Mouse (Mus musculus) gastrocnemius, postnatal 10 days (tissue): ENCODE measurements at regions not wholly inside any gene's neighbourhood (a gene's known extent, or its start where the extent isn't known, plus 50 kb on each side); places are given as distances from the start of the nearest gene placed in this dataset.

Experiments
- DNase-seq: peaks from one replicate; pipeline ENCODE4 v3.0.0; 2021; ENCODE audit warnings: mixed read lengths

DNA sequence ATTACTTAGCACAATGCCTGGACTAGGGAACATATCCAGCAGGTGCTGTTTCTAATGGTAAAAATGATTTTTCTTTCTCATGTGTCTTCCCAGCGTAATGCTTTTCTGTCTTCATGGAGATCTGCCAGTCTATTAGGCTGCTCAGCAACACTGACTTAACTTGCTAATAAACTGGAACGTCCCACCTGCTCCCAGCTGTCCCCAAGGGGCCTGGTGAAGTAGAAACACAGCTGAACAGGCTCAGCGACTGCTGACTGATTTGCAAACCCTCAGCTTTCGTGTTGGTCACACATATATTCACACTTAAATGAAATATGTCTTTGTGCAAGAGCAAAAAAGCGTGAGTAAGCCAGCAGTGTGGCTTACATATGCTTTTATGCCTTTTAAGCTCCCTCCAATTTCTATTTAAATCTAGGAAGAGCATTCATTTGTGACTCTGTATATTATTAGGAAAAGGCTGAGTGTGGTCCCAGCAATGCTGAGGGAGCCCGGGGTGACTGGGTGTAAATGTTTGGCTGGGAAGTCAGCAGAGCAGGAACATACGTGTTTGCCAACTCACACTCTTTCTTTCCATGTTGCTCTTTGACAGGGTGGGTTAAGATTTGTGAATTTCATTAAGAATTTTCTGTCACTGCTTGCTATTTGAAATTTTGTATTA, 146.7 kb upstream of the Rgmb start:
- peak; percentile 25 for DNase-seq

DNA sequence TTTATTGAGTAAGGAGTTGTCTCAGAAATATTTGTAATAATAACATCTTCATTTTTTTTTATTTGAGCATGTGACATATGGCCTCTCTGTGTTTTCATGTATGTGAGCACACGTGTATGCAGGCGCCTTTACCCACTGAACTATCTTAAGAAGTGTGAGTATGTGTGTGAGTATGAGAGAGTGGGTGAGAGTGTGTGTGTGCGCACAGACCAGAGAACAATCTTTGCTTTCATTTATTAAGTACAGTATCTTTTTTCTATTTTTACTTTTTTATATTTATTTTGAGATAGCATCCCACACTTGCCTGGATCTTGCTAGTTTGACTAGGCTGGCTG, 140.5 kb upstream of the Rgmb start:
- no peak for DNase-seq

DNA sequence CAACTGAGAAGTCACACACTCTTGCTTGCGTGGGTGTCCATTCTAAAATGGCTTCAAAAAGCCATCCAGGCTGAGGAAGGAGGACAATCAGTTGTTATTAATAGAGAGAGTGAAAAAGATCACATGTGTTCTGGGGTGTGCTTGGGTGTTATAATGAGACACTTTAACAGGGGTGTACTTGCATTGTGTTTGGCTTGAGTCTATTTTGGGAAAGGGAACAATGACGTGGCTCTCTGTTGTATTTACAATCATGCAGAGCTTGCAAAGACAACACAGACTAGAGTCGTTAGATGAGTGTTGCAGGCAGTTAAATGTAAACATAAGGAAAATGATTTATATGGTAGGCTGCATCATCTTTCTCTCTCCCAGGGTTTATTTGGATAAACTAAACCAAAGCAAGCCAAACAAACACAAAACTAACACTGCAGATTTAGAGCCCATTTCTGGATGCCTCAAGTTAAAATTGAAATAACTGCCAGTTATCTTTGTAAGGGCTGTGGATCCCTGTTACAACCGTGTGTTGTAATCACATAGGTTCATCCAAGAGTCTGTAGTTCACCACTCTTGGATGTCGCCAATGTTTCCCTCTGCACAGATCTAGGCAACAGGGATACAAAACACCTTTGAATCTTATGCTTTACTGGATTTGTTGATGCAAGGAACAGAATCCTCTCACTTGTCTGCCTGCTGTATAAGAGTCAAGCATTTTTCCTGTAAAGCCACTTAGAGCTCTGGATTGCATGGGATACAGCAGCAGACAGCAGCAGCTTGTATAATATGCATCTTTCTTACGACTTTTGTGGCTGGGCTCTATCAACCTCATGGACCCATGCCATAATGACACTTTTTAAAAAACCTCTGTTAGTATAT, 139.9 kb upstream of the Rgmb start:
- no peak for DNase-seq

DNA sequence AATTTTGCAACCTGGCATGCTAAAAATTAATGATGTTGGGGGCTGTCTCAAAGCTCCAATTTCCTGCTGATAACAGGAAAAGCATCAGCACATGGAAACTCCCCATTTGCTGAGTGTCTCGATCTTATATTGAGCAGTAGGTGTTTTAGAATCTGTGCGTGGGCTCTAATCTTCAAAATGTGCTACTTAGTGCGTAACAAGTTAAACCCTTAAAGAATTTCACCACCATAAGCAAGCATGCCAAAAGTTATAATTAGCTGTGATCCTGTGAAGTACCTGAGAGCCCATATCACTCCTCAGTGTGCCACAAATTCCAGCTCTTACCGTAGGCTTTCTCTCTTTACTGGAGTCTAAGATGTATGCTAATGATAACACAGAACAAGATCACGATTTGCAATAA, 137.5 kb upstream of the Rgmb start:
- no peak for DNase-seq

DNA sequence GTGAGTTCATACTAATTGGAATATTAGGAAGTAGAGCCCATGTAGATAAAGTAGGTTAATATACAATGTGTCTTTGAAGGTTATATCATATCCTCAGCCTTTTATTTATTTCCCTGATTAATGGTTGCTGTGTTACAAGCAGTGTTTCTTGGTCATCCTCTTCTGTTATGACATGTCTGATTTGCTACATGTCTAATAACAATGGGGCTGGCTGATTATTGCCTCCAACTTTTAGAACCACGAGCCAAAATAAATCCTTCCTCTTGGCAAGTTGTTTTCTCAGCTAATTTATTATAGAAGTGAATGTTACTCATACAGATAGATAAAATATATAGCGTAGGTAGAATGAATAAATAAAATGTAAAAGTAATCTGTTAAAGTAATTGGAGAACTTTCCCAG, 124.8 kb upstream of the Rgmb start:
- no peak for DNase-seq

DNA sequence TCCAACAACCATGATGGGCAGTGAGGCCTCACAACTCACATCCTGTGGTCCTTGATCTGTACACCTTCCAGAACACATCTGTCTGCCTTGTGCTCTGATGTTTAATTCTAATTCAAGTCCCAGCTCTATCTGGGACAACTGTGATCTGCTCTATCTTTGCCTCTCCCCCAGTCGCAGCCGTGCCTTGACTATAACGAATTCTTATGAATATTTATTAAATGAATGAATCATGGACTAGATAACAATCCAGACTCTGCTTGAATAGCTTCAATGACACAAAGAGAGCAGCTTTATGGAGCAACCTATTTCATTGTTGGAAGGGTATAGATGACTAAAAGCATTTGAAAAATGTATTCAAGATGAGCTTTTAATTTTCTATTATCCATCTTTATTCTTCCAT, 120.8 kb upstream of the Rgmb start:
- DNase-seq = no peak

DNA sequence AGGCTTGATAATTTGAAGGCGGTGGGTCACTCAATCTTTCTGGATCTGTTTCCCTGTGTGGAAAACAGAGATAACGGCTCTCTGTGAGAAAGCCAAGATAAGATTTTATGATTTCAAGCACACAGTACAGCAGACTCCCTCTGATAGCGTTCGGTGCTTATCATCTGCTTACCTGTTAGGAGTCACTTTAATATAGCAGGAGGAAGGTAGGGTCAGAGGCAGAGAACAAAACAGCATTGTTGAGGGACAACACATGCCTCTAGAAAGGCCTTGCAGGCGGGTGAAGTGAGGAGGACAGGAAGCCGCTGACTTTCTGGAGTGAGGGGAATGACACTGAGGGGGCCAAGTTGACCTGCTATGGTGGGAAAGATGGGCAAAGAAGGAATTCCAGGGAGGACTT, 118.9 kb upstream of the Rgmb start:
- DNase-seq = no peak

DNA sequence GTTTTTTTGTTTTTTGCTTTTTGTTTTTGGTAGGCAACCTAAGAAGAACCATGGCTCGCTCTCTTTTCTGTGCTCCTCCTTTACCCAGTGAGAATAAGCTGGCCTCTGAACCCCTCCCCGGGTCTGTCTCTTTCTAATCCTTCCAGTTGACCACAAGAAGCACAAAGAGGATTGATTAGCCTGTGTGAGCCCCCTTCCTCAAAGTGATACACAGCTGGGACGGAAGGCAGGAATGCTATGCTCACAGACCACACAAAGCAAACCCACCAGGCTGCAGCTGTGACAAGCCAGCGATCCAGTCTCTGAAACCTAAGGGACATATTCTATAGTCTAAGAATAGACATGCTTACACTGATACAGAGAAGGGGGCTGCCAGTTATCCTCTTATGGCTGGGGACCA, 111.5 kb upstream of the Rgmb start:
- no peak for DNase-seq

DNA sequence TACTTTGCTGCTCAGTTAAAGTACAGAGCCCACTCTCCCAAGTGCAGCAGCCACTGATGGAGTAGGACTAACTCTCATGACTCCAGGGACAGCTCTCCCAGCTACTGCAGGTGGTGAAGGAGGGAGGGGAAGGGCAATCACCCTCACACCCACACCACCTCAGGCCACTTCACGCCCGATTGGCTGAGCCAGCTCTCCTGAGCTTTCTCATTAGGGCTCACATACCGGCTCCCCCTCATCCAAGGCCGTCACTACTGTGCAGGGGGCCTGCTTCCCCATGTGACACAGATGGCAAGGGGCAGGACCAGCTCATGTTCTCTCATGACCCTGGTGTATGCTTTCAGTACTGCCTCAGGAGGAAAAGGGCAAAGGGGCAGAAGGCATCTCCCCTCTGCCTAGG, 87.8 kb upstream of the Rgmb start:
- no peak for DNase-seq

DNA sequence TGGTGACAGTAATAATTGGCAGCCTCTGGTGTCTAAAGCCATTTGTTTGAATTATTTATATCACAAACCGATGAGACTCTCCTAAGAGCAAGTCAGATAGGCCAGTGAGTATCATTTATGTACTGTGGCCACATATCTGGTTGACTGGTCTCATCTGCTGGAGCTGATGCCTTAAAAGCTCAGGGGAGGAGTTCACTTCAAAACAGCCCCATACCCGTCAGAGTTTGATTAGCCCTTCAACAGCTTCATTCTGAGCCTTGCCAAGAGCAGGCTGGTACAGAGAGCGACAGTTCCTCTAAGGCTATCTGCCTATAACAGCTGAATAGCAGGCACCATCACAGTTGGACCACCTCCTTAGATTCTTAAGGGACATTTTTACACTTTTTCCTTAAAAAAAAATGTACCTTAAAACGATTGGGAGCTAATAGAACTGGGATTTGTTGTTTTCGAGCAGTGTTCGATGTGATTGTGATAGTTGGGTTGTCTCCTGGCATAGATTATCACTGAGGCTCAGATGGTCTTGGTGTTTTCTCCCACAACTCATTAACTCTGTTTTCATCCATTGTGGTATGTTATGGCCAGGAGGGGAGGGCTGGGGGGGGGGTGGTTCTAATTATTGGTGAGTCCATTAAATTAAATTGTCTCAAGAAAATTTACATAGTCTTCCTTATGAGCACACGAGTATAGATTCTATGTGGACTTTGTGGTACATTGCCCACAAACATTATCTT, 68.0 kb upstream of the Rgmb start:
- DNase-seq = no peak

DNA sequence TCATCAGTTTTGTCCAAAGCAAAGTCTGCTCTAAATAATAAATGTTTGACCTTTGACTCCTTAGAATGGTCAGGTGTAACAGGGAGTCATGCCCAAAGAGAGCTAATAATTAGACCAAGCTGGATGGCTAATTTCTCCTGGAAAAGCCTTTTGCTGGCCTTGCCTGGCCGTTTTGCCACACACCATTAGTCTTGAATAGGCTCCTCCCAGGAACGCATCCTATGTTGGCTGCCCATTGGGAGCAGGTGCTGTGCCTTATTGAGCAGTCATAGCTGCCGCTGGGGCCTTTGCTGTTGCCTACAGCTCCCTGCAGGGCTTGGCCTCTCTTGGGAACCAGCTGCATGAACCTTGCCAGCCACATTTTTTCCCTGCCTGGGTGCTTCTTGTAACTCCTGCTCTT, 65.1 kb upstream of the Rgmb start:
- no peak for DNase-seq

DNA sequence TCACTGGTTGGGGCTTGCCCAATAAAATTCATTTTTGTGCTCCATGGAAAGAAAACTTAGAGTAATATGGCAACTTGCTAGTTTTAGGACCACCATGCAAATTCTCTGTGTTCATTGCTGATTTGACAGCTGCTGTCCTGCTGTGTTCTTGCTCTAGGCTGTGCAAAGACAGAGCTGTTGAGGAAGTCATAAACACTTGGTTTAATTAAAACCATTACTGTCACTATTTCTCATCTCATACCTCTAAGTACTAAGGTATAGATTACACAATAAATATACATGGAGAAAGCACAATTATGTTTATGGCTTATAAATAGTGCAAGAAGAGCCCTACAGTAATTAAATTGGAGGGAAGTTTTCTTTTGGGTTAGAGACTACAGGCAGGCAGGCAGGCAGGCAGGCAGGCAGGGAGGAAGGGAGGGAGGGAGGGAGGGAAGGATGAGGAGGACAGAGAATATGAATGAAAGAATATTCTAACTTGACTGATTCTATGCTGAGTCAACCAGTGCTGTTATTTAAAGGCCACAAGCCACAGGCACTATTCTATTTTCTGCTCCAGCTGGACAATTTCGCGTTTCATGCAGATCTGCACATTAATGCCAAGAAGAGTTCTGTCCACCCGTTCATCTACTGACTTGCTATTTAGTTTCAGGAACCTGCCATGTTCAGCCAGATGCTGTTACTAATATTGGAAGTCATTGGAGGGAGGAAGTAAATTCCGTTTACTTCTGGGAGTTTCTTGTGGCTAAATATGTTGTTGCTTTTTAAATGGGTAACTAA, 61.2 kb upstream of the Rgmb start:
- no peak for DNase-seq

DNA sequence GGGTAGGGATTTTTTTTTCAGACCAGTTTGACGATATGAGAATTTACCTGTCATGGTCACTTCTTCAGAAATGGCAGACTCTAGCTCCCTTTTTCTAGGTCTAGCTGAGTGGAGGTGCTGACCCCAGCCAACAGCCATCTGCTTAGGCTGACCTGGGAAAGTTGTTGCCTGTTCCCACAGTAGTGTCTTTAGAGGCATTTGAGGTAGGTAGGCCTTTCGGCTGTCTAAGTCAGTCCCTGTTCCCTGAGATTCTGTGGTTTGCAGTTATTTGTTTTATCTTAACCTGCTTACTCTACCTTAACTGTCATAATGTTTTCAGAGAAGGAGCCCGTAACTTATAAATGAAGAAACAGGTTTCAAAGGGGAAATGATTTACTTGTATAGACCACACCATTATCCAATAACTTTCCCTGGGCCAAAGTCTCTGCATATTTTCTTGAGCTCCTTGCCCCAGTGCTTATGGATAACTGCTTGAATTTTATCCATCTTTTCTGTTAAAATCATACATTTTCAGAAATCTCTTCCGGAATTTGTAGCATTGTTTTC, 59.8 kb upstream of the Rgmb start:
- no peak for DNase-seq

DNA sequence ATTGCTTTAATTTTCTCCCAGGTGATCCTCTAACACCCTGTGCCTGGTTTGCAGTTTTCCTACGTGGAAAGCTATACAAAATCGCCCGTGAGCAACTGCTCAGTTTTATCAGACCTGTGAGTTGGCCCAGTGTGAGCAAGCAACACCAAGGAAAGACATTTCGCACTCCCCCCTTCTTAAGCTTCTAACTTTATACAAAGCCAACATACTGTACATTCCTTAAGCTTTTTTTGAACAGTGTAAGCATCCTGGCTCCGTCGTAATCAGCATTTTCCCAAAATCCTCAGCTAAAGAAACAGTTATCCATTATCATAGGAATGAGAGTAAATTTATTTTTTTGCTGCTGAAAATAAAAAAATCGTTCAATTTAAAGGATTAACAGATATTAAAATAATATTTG, 52.0 kb upstream of the Rgmb start:
- DNase-seq = no peak

DNA sequence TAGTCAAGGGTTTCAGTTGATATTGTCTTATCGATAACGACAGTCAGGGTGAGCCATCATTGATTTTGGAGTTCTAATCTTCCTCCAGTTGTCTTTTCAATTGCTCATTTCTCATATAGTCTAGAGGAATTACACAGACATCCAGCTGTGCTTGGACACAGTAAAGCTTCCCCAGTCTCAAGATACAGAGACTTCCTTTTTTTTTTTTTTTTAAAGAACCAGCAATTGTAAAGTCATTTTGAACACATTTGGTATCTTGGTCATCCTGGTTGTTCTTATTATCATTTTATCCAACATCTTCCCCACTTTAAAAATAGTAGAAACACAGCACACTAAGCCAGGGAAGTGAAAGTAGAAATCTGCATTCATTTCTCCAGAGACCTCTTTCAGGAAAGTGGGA, 51.4 kb upstream of the Rgmb start:
- no peak for DNase-seq
